Mouse (Mus musculus) bone marrow, adult 2 months (tissue): ENCODE measurements at regions not wholly inside any gene's neighbourhood (a gene's known extent, or its start where the extent isn't known, plus 50 kb on each side); places are given as distances from the start of the nearest gene placed in this dataset.

Experiments used
- H3K27ac ChIP-seq: fragments of 200-500 bp; 2 replicates; pipeline ENCODE4 v1.5.1; 2012; ENCODE audit warnings: low read depth, mild to moderate bottlenecking, control low read depth, inconsistent platforms, low read length; ENCODE audit not compliant: control insufficient read depth, poor library complexity, insufficient read depth
- H3K4me1 ChIP-seq: fragments of 200-500 bp; 2 replicates; pipeline ENCODE4 v1.6.1; 2011; ENCODE audit warnings: low read length; ENCODE audit not compliant: control insufficient read depth, insufficient read depth
- H3K4me3 ChIP-seq: fragments of 200-500 bp; replicated peaks from 2 replicates; pipeline ENCODE3; 2011; ENCODE audit warnings: mild to moderate bottlenecking, low read depth, low read length, control low read depth; ENCODE audit not compliant: control insufficient read depth
- CTCF ChIP-seq: fragments of 200-500 bp; IDR thresholded peaks from 2 replicates; pipeline ENCODE4 v1.5.1; 2011; ENCODE audit warnings: low read length, control low read depth; ENCODE audit not compliant: control insufficient read depth, insufficient read depth
- POLR2A ChIP-seq: fragments of 200-500 bp; IDR thresholded peaks from 2 replicates; pipeline ENCODE4 v1.6.1; 2011; ENCODE audit warnings: low read depth, mild to moderate bottlenecking, control low read depth, low read length, borderline replicate concordance; ENCODE audit not compliant: control insufficient read depth
- WGBS: fragments of 180-500 bp; shearing (Covaris S2); methylation state at CpG from one replicate; pipeline ENCODE4 v1.1.7; 2018; 5-methylcytosine and 5-hydroxymethylcytosine counted together

GRCm38 (mm10) chr10:99531104-99531503 is 228.4 kb downstream of the Csl start:
- Histone ChIP-seq H3K27ac (no peak overlapping the region), H3K4me1 (no peaks in the 10 kb centered on the region), H3K4me3 (no peak overlapping the region)
- no peak for TF ChIP-seq CTCF

- TF ChIP-seq POLR2A: no peak
- TF ChIP-seq CTCF: no peak
- Histone ChIP-seq H3K4me1 (no peaks in the 10 kb centered on the region), H3K27ac (no peak overlapping the region), H3K4me3 (no peak overlapping the region)
These were observed 227.9 kb downstream of the Csl start for GRCm38 (mm10) chr10:99531556-99531955.

GRCm38 (mm10) chr10:99531992-99532391 is 227.5 kb downstream of the Csl start:
- Histone ChIP-seq H3K4me1 (no peaks in the 10 kb centered on the region), H3K27ac (no peak overlapping the region), H3K4me3 (no peak overlapping the region)
- TF ChIP-seq POLR2A: no peak
- WGBS: 82% methylated on average over 7 of the region's 7 CpGs

- 64% methylated on average over 3 of the region's 3 CpGs for WGBS
- no peak for TF ChIP-seq POLR2A
- no peak for TF ChIP-seq CTCF
- no peaks in the 10 kb centered on the region for H3K4me1 ChIP-seq
These were observed 226.8 kb downstream of the Csl start for GRCm38 (mm10) chr10:99532697-99533119.

GRCm38 (mm10) chr10:99533468-99533867 is 226.0 kb downstream of the Csl start:
- TF ChIP-seq CTCF (no peak), POLR2A (no peak)
- no peaks in the 10 kb centered on the region for H3K4me1 ChIP-seq
- H3K27ac ChIP-seq: no peak overlapping the region
- WGBS: 84% methylated on average over 4 of the region's 4 CpGs
- H3K4me3 ChIP-seq: no peak overlapping the region

More at GRCm38 (mm10) chr10:99532697-99533119, 226.8 kb downstream of the Csl start:
- H3K4me3 ChIP-seq: no peak overlapping the region
- H3K27ac ChIP-seq: no peak overlapping the region

GRCm38 (mm10) chr10:99534237-99534636 is 225.2 kb downstream of the Csl start:
- 69% methylated on average over 7 of the region's 7 CpGs for WGBS
- TF ChIP-seq POLR2A (no peak), CTCF (no peak)
- Histone ChIP-seq H3K27ac (no peak overlapping the region), H3K4me1 (no peaks in the 10 kb centered on the region), H3K4me3 (no peak overlapping the region)

- 79% methylated on average over 5 of the region's 5 CpGs for WGBS
- no peak overlapping the region for H3K4me3 ChIP-seq
- no peaks in the 10 kb centered on the region for H3K4me1 ChIP-seq
- no peak for TF ChIP-seq CTCF
- no peak for TF ChIP-seq POLR2A
- no peak overlapping the region for H3K27ac ChIP-seq
These were observed 220.8 kb downstream of the Csl start for GRCm38 (mm10) chr10:99538639-99539038.

GRCm38 (mm10) chr10:99552373-99552772 is 207.1 kb downstream of the Csl start:
- 76% methylated on average over 4 of the region's 4 CpGs for WGBS
- H3K4me3 ChIP-seq: no peak overlapping the region
- TF ChIP-seq POLR2A: no peak
- no peak for TF ChIP-seq CTCF
- H3K4me1 ChIP-seq: no peaks in the 10 kb centered on the region
- no peak overlapping the region for H3K27ac ChIP-seq

- Histone ChIP-seq H3K4me3 (no peak overlapping the region), H3K27ac (no peak overlapping the region), H3K4me1 (no peaks in the 10 kb centered on the region)
- TF ChIP-seq CTCF (no peak), POLR2A (no peak)
- 88% methylated on average over 12 of the region's 12 CpGs for WGBS
These were observed 206.5 kb downstream of the Csl start for GRCm38 (mm10) chr10:99552836-99553540.
